Mouse (Mus musculus) MEL (cell line): ENCODE measurements around the gene Pacsin1. TPM values are rescaled to one million over a fixed set of nuclear protein-coding genes. Genes with fewer than 3 reads are reported as not detected.

Source experiments
- DNase-seq: peaks from one replicate; pipeline ENCODE4 v3.0.0; 2011; ENCODE audit warnings: low read depth, low spot score
- H3K27ac ChIP-seq: 2 replicates; pipeline ENCODE4 v1.5.1; 2012; ENCODE audit warnings: low read depth, mild to moderate bottlenecking, control low read depth, low read length, moderate library complexity; ENCODE audit not compliant: control insufficient read depth
- H3K27me3 ChIP-seq, 2 experiments: fragments of 150-350 bp in 1 of 2; sonication (generic) in 1 of 2; 2 replicates each; pipeline ENCODE4 v1.6.1; 2012; ENCODE audit warnings: low read length in 2 of 2, mild to moderate bottlenecking in 2 of 2, improper control_type of control experiment in 1 of 2, moderate library complexity in 1 of 2; ENCODE audit not compliant: insufficient read depth in 2 of 2, control insufficient read depth in 1 of 2
- H3K36me3 ChIP-seq, 2 experiments: 2 replicates each; pipeline ENCODE4 v1.6.1; 2012 to 2014; ENCODE audit warnings: low read length in 2 of 2, improper control_type of control experiment in 1 of 2, inconsistent platforms in 1 of 2, mild to moderate bottlenecking in 1 of 2; ENCODE audit not compliant: insufficient read depth in 2 of 2, control insufficient read depth in 1 of 2
- H3K4me1 ChIP-seq, 2 experiments: fragments of 150-350 bp in 1 of 2; sonication (generic) in 1 of 2; 2 replicates each; pipeline ENCODE4 v1.6.1; 2012; ENCODE audit warnings: low read length in 2 of 2, improper control_type of control experiment in 1 of 2, mild to moderate bottlenecking in 1 of 2; ENCODE audit not compliant: insufficient read depth in 2 of 2, control insufficient read depth in 1 of 2
- H3K4me3 ChIP-seq, 2 experiments: fragments of 150-350 bp in 1 of 2; sonication (generic) in 1 of 2; 2 replicates each; pipeline ENCODE4 v1.5.1; 2012; ENCODE audit warnings: low read depth in 2 of 2, low read length in 2 of 2, mild to moderate bottlenecking in 2 of 2, moderate library complexity in 2 of 2, control low read depth in 1 of 2, improper control_type of control experiment in 1 of 2; ENCODE audit not compliant: control insufficient read depth in 1 of 2, insufficient read depth in 1 of 2
- H3K79me2 ChIP-seq: 2 replicates; pipeline ENCODE4 v1.6.1; 2012; ENCODE audit warnings: mild to moderate bottlenecking, low read length, moderate library complexity; ENCODE audit not compliant: control insufficient read depth, poor library complexity, insufficient read depth
- H3K9ac ChIP-seq: 2 replicates; pipeline ENCODE4 v1.6.1; 2012; ENCODE audit warnings: low read depth, mild to moderate bottlenecking, control low read depth, low read length, moderate library complexity; ENCODE audit not compliant: control insufficient read depth, poor library complexity, severe bottlenecking
- H3K9me3 ChIP-seq: fragments of 150-350 bp; sonication (generic); replicated peaks from 2 replicates; pipeline ENCODE4 v1.6.1; 2012; ENCODE audit warnings: mild to moderate bottlenecking, low read length, improper control_type of control experiment, moderate library complexity; ENCODE audit not compliant: insufficient read depth
- E2F4 ChIP-seq: IDR thresholded peaks from 2 replicates; pipeline ENCODE4 v1.6.1; 2011; ENCODE audit warnings: low read depth, low read length, improper control_type of control experiment, borderline replicate concordance
- HCFC1 ChIP-seq: IDR thresholded peaks from 2 replicates; pipeline ENCODE4 v1.6.1; 2012; ENCODE audit warnings: low read depth, mild to moderate bottlenecking, inconsistent platforms, low read length, improper control_type of control experiment, moderate library complexity
- JUND ChIP-seq: IDR thresholded peaks from 2 replicates; pipeline ENCODE4 v1.6.1; 2011; ENCODE audit warnings: low read depth, mild to moderate bottlenecking, improper control_type of control experiment, low read length
- MAX ChIP-seq: IDR thresholded peaks from 2 replicates; pipeline ENCODE4 v1.6.1; 2011; ENCODE audit warnings: low read length, improper control_type of control experiment
- MEF2A ChIP-seq: IDR thresholded peaks from 2 replicates; pipeline ENCODE4 v1.6.1; 2014; ENCODE audit warnings: low read depth, mild to moderate bottlenecking, inconsistent platforms, low read length, improper control_type of control experiment; ENCODE audit not compliant: poor library complexity, insufficient replicate concordance, severe bottlenecking; ENCODE audit errors: extremely low read depth
- MYB ChIP-seq: IDR thresholded peaks from 2 replicates; pipeline ENCODE4 v1.6.1; 2011; ENCODE audit warnings: mild to moderate bottlenecking, low read depth, low read length, improper control_type of control experiment
- POLR2A ChIP-seq, 2 experiments: IDR thresholded peaks; 2 replicates each; pipeline ENCODE4 v1.6.1; 2011 to 2012; ENCODE audit warnings: low read length in 2 of 2, mild to moderate bottlenecking in 2 of 2, control low read depth in 1 of 2, improper control_type of control experiment in 1 of 2, low read depth in 1 of 2, moderate library complexity in 1 of 2; ENCODE audit not compliant: control insufficient read depth in 1 of 2, insufficient read depth in 1 of 2, poor library complexity in 1 of 2
- POLR2AphosphoS2 ChIP-seq: IDR thresholded peaks from 2 replicates; pipeline ENCODE4 v1.6.1; 2011; ENCODE audit warnings: low read length, improper control_type of control experiment
- POLR2AphosphoS5 ChIP-seq: IDR thresholded peaks from 2 replicates; pipeline ENCODE4 v1.6.1; 2012; ENCODE audit warnings: low read depth, borderline replicate concordance, mild to moderate bottlenecking, inconsistent platforms, low read length, moderate library complexity, mixed read lengths
- TAL1 ChIP-seq: IDR thresholded peaks from 2 replicates; pipeline ENCODE4 v1.6.1; 2012; ENCODE audit warnings: mild to moderate bottlenecking, inconsistent platforms, low read length, moderate library complexity, mixed read lengths
- ZC3H11A ChIP-seq: IDR thresholded peaks from 2 replicates; pipeline ENCODE4 v1.6.1; 2012; ENCODE audit warnings: low read depth, mild to moderate bottlenecking, inconsistent platforms, low read length, improper control_type of control experiment
- ZMIZ1 ChIP-seq: IDR thresholded peaks from 2 replicates; pipeline ENCODE4 v1.6.1; 2012; ENCODE audit warnings: low read depth, mild to moderate bottlenecking, inconsistent platforms, low read length, improper control_type of control experiment, moderate library complexity
- ZNF384 ChIP-seq: IDR thresholded peaks from 2 replicates; pipeline ENCODE4 v1.6.1; 2012; ENCODE audit warnings: low read depth, mild to moderate bottlenecking, inconsistent platforms, low read length, improper control_type of control experiment
- polyA plus RNA-seq, 2 experiments: library from polyadenylated mRNA; stranded (reverse) in 1 of 2; unstranded in 1 of 2; fragments of >175 nt in 1 of 2; fragments of >200 nt in 1 of 2; gene quantifications; 2 replicates each; pipeline versions ENCODE4 v1.2.1 to v1.2.4; 2012; ENCODE audit warnings: low replicate concordance in 2 of 2, low read depth in 1 of 2; ENCODE audit not compliant: insufficient read length in 2 of 2, insufficient read depth in 1 of 2, missing spikeins in 1 of 2
- total RNA-seq: library from RNA; depleted of rRNA; stranded (reverse); fragments of 300-350 nt; gene quantifications from 2 replicates; pipeline ENCODE4 v1.2.3, GENCODE M21; 2012; rRNA removed

The Pacsin1 gene
- total and polyA plus RNA-seq, 3 experiments = 0.17 TPM; not detected in 2

- Histone ChIP-seq H3K4me1 (no peaks in the 10 kb centered on the region), H3K9me3 (no peaks in the 10 kb centered on the region)
- TF ChIP-seq TAL1 (no peak), JUND (no peak), POLR2AphosphoS5 (no peak), HCFC1 (no peak), ZMIZ1 (no peak), POLR2A (IDR thresholded peaks at IDR 0.05; ENCODE audit: control insufficient read depth in 1 of 2, insufficient read depth in 1 of 2, low read depth in 1 of 2, low read length in 2 of 2, poor library complexity in 1 of 2) (no peak), ZNF384 (no peak), ZC3H11A (no peak), E2F4 (no peak), MAX (no peak), POLR2AphosphoS2 (no peak), MEF2A (no peak), MYB (no peak)
- TF ChIP-seq, all 39 proteins: peak for 0
- Histone ChIP-seq H3K27ac (no peak overlapping the region), H3K36me3 (peaks cover 0 to 4% of the 10 kb centered on the region in 2 experiments; a peak in 1 of 4 replicates), H3K27me3 (no peaks in the 10 kb centered on the region), H3K9ac (no peak overlapping the region), H3K4me3 (no peak overlapping the region), H3K79me2 (peaks cover 3% of the 10 kb centered on the region; the same call in 1 of the 2 replicates)
- DNase-seq = no peak
Observed at GRCm38 (mm10) chr17:27760169-27760568, 104.9 kb downstream of the Pacsin1 start.

Other genes starting within 250 kb of the Pacsin1 start
- gene Grm4, start 134.1 kb upstream of the Pacsin1 start, total RNA-seq = not detected in 2 replicates
- gene Grm4, start 134.1 kb upstream of the Pacsin1 start, polyA plus RNA-seq = under 1 TPM in 1 of 2 experiments, not detected in 1; 0.06 TPM
- 96.0 and 106 TPM in 2 replicates for gene Hmga1, start 99.0 kb upstream of the Pacsin1 start, total RNA-seq
- gene Hmga1, start 99.0 kb upstream of the Pacsin1 start, polyA plus RNA-seq = 100 to 1,000 TPM in 1 of 2 experiments, not detected in 1; 112 TPM
- 20.6 and 21.5 TPM in 2 replicates for gene AI413582, start 89.8 kb upstream of the Pacsin1 start, total RNA-seq
- gene AI413582, start 89.8 kb upstream of the Pacsin1 start, polyA plus RNA-seq = 10 to 100 TPM in 1 of 2 experiments, not detected in 1; 56.5 TPM
- gene Nudt3, start 32.0 kb upstream of the Pacsin1 start, total RNA-seq = 93.8 and 96.5 TPM in 2 replicates
- gene Nudt3, start 32.0 kb upstream of the Pacsin1 start, polyA plus RNA-seq = 100 to 1,000 TPM in 1 of 2 experiments, 10 to 100 TPM in 1; 97.0 to 258 TPM
- not detected in 2 replicates for gene RPS10-NUDT3, start 20.3 kb upstream of the Pacsin1 start, total RNA-seq
- gene RPS10-NUDT3, start 20.3 kb upstream of the Pacsin1 start, polyA plus RNA-seq = 10 to 100 TPM in 1 of 2 experiments, not detected in 1; 37.3 TPM
- gene Rps10, start 18.8 kb upstream of the Pacsin1 start, total RNA-seq = 3,087 and 3,166 TPM in 2 replicates
- 1,000 to 10,000 TPM; 3,057 to 3,899 TPM for gene Rps10, start 18.8 kb upstream of the Pacsin1 start, polyA plus RNA-seq
- gene Spdef, start 73.4 kb downstream of the Pacsin1 start, total RNA-seq = not detected in 2 replicates
- under 1 TPM in 1 of 2 experiments, not detected in 1; 0.11 TPM for gene Spdef, start 73.4 kb downstream of the Pacsin1 start, polyA plus RNA-seq
- gene D17Wsu92e, start 165.1 kb downstream of the Pacsin1 start, total RNA-seq = 66.5 and 72.5 TPM in 2 replicates
- gene D17Wsu92e, start 165.1 kb downstream of the Pacsin1 start, polyA plus RNA-seq = 100 to 1,000 TPM in 1 of 2 experiments, not detected in 1; 108 TPM
- gene Snrpc, start 182.6 kb downstream of the Pacsin1 start, total RNA-seq = 217 and 219 TPM in 2 replicates
- gene Snrpc, start 182.6 kb downstream of the Pacsin1 start, polyA plus RNA-seq = 100 to 1,000 TPM in 1 of 2 experiments, not detected in 1; 227 TPM
- 23.1 and 25.9 TPM in 2 replicates for gene Uhrf1bp1, start 200.9 kb downstream of the Pacsin1 start, total RNA-seq
- gene Uhrf1bp1, start 200.9 kb downstream of the Pacsin1 start, polyA plus RNA-seq = 10 to 100 TPM in 1 of 2 experiments, not detected in 1; 43.6 TPM